Mouse (Mus musculus) midbrain, embryonic 10.5 days (tissue): Measurements from ENCODE around the gene Prmt9. TPM values are rescaled to one million over a fixed set of nuclear protein-coding genes. Genes with fewer than 3 reads are reported as not detected.
A peak's percentile ranks its signal among the peaks of the same experiment; 100 is the strongest.

Experiments used
- DNase-seq: peaks from one replicate; pipeline ENCODE4 v3.0.0-alpha.2; 2017; ENCODE audit warnings: low spot score
- H3K27ac ChIP-seq: fragments of 300-500 bp; sonication (generic); replicated peaks from 2 replicates; pipeline ENCODE4 v1.5.1; 2016; ENCODE audit warnings: mild to moderate bottlenecking
- H3K27me3 ChIP-seq: fragments of 300-500 bp; sonication (generic); 2 replicates; pipeline ENCODE4 v1.6.1; 2016; ENCODE audit warnings: low read depth, mild to moderate bottlenecking; ENCODE audit not compliant: poor library complexity, severe bottlenecking
- H3K36me3 ChIP-seq: fragments of 300-500 bp; sonication (generic); 2 replicates; pipeline ENCODE4 v1.6.1; 2016; ENCODE audit warnings: mild to moderate bottlenecking, moderate library complexity
- H3K4me1 ChIP-seq: fragments of 300-500 bp; sonication (generic); 2 replicates; pipeline ENCODE4 v1.6.1; 2016
- H3K4me3 ChIP-seq: fragments of 300-500 bp; sonication (generic); 2 replicates; pipeline ENCODE4 v1.5.1; 2016; ENCODE audit warnings: mild to moderate bottlenecking, moderate library complexity
- H3K9me3 ChIP-seq: fragments of 300-500 bp; sonication (generic); replicated peaks from 2 replicates; pipeline ENCODE4 v1.6.1; 2016; ENCODE audit warnings: mild to moderate bottlenecking
- WGBS: fragments of 180-500 bp; shearing (Covaris S2); methylation state at CpG from one replicate; pipeline ENCODE4 v1.1.7; 2016; 5-methylcytosine and 5-hydroxymethylcytosine counted together
- polyA plus RNA-seq: library from polyadenylated mRNA; unstranded; fragments of >200 nt; fragmentation: Nextera tagmentation; extraction: Ambion mirVana; gene quantifications from 2 replicates; pipeline ENCODE4 v1.2.1, GENCODE M21; 2016

The Prmt9 gene
- polyA plus RNA-seq, 1 experiment from 2014 or later = 22.9 TPM

GRCm38 (mm10) chr8:77623677-77624209 is 74.5 kb downstream of the Prmt9 start:
- H3K27ac ChIP-seq = no peak overlapping the region
- H3K4me1 ChIP-seq = no peaks in the 10 kb centered on the region
- 83% methylated on average over 7 of the region's 7 CpGs for WGBS

DNA sequence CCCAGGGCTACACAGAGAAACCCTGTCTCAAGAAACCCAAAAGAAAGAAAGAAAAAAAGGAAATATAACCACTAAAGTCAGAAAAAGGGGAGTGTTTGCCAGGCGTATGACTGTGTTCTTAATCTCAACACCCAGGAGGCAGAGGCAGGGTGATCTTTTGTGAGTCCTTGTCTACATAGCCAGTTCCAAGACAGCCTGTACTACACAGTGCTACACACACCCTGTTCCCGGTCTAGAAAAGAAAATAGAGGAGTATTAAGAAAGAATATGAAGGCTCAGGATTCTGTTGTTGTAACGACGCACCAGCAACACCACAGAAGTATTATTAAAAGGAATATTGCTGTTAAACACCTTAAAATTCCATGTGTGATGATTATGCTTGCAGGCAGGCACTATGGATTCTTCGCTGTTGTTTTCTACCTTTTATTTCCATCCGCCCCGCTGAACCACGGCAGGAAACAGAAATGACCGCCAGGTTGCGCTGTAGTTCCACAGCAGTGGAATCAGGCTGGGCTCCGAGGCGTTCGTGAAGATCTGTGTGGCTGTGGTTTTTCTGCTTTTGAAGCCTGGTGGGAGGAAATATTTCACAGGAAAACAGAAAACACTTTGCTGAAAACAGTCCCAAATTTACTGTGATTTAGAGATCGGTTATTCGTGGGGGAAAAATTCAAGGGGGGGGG is 80.8 kb downstream of the Prmt9 start:
- Histone ChIP-seq H3K9me3 (no peaks in the 10 kb centered on the region), H3K4me1 (0 out of 2 replicates have a peak, but pooled peaks cover 4% of the 10 kb centered on the region), H3K36me3 (no peaks in the 10 kb centered on the region), H3K27ac (peak overlapping the region; percentile 55; the same call in 1 of the 2 replicates), H3K4me3 (no peak overlapping the region), H3K27me3 (no peaks in the 10 kb centered on the region)
- WGBS = 18% methylated on average over 15 of the region's 15 CpGs
- peak; percentile 83 for DNase-seq

More at GRCm38 (mm10) chr8:77623677-77624209, 74.5 kb downstream of the Prmt9 start:
- no peaks in the 10 kb centered on the region for H3K9me3 ChIP-seq
- DNase-seq = no peak
- no peaks in the 10 kb centered on the region for H3K36me3 ChIP-seq
- H3K27me3 ChIP-seq = no peaks in the 10 kb centered on the region
- H3K4me3 ChIP-seq = no peak overlapping the region

DNA sequence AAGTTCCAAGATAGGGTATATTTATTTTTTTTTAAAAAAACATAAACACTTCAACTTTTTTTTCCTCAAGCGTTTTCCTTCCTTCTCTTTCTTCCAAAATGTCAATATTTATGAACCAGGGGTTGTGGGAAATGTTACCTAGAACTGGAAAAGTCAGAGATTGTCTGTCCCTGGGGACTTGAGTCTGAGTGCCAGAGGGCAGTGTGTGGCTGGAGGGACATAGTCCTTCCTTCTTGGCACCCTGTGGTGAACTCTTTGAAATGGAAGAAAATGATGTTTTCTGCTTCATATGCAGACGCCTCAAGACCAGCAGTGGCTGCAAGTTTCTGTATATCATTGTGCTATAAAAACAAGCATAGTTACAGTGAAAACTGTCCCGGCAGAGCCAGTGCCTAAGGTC is 81.5 kb downstream of the Prmt9 start:
- no peak for DNase-seq
- H3K27ac ChIP-seq = no peak overlapping the region
- WGBS = 56% methylated on average over 3 of the region's 3 CpGs

More for the DNA sequence above, 81.5 kb downstream of the Prmt9 start:
- no peaks in the 10 kb centered on the region for H3K36me3 ChIP-seq
- H3K4me1 ChIP-seq = 0 out of 2 replicates have a peak, but pooled peaks cover 4% of the 10 kb centered on the region
- H3K27me3 ChIP-seq = no peaks in the 10 kb centered on the region
- no peak overlapping the region for H3K4me3 ChIP-seq
- H3K9me3 ChIP-seq = no peaks in the 10 kb centered on the region

Other genes starting within 250 kb of the Prmt9 start
- gene Arhgap10, start 31.4 kb upstream of the Prmt9 start, polyA plus RNA-seq = 13.9 and 16.5 TPM in 2 replicates
- 45.5 and 49.2 TPM in 2 replicates for gene Tmem184c, start 61.3 kb downstream of the Prmt9 start, polyA plus RNA-seq
- 14.3 and 15.6 TPM in 2 replicates for gene Ednra, start 175.1 kb downstream of the Prmt9 start, polyA plus RNA-seq